Mouse (Mus musculus) G1E (cell line): ENCODE data around the gene Treml4. TPM values are rescaled to one million over a fixed set of nuclear protein-coding genes. Genes with fewer than 3 reads are reported as not detected.
A peak's percentile ranks its signal among the peaks of the same experiment; 100 is the strongest.

Source experiments
- ATAC-seq: 2 replicates; pipeline ENCODE4 v1.8.0; 2016; ENCODE audit warnings: mild to moderate bottlenecking; ENCODE audit not compliant: insufficient number of reproducible peaks, poor library complexity, low FRiP score, severe bottlenecking; ENCODE audit errors: extremely low read depth
- DNase-seq: peaks from one replicate; pipeline ENCODE4 v3.0.0; 2012; ENCODE audit warnings: low spot score
- H3K27me3 ChIP-seq: 2 replicates; pipeline ENCODE4 v1.6.1; 2012; ENCODE audit warnings: mild to moderate bottlenecking, low read length, inconsistent platforms; ENCODE audit not compliant: insufficient read depth
- H3K36me3 ChIP-seq: replicated peaks from 2 replicates; pipeline ENCODE3; 2012; ENCODE audit warnings: mild to moderate bottlenecking, inconsistent platforms
- H3K4me1 ChIP-seq: 2 replicates; pipeline ENCODE4 v1.6.1; 2012; ENCODE audit warnings: low read depth, low read length, inconsistent platforms, mixed read lengths; ENCODE audit not compliant: insufficient read depth
- H3K4me3 ChIP-seq: 2 replicates; pipeline ENCODE4 v1.5.1; 2012; ENCODE audit warnings: low read depth, mild to moderate bottlenecking, inconsistent platforms, low read length, moderate library complexity, mixed read lengths
- H3K9me3 ChIP-seq: replicated peaks from 2 replicates; pipeline ENCODE4 v1.6.1; 2012; ENCODE audit warnings: inconsistent platforms
- CTCF ChIP-seq: IDR thresholded peaks from 2 replicates; pipeline ENCODE4 v1.5.1; 2012; ENCODE audit warnings: low read depth, low read length, inconsistent platforms, mixed read lengths
- GATA1 ChIP-seq: IDR thresholded peaks from 2 replicates; pipeline ENCODE4 v1.6.1; 2012; ENCODE audit warnings: borderline replicate concordance, low read length, inconsistent platforms, mixed read lengths
- GATA2 ChIP-seq: IDR thresholded peaks from 2 replicates; pipeline ENCODE4 v1.6.1; 2012; ENCODE audit warnings: low read depth, low read length, inconsistent platforms, borderline replicate concordance
- POLR2AphosphoS5 ChIP-seq: IDR thresholded peaks from 2 replicates; pipeline ENCODE4 v1.6.1; 2012; ENCODE audit warnings: low read depth, low read length, inconsistent platforms; ENCODE audit not compliant: insufficient replicate concordance
- TAL1 ChIP-seq: conservative IDR thresholded peaks from 2 replicates; pipeline ENCODE4 v1.6.1; 2012; ENCODE audit warnings: low read depth, low read length, inconsistent platforms, mixed read lengths
- polyA plus RNA-seq: library from polyadenylated mRNA; stranded (reverse); fragments of >175 nt; gene quantifications from 2 replicates; pipeline ENCODE4 v1.2.3, GENCODE M21; 2012
- total RNA-seq, 2 experiments: library from RNA; stranded (forward) in 1 of 2; stranded (reverse) in 1 of 2; fragments of 200-1000 nt in 1 of 2; fragments of >200 nt in 1 of 2; fragmentation: Nextera tagmentation in 1 of 2; gene quantifications; 2 replicates each; pipeline ENCODE4 v1.2.3; 2014 to 2017

The Treml4 gene
- total and polyA plus RNA-seq, 3 experiments = 0.22 to 1.4 TPM; not detected in 1

GRCm38 (mm10) chr17:48269833-48270232, 5.7 kb downstream of the Treml4 start:
- no peaks in the 10 kb centered on the region for H3K9me3 ChIP-seq
- TF ChIP-seq POLR2AphosphoS5 (no peak), GATA1 (no peak), TAL1 (no peak), CTCF (no peak), GATA2 (no peak)
- peaks cover 11% of the 10 kb centered on the region for H3K36me3 ChIP-seq
- ATAC-seq (no peak), DNase-seq (no peak)
- no peaks in the 10 kb centered on the region for H3K27me3 ChIP-seq
- H3K4me1 ChIP-seq = peaks cover 80% of the 10 kb centered on the region
- H3K4me3 ChIP-seq = no peak overlapping the region; the same call in 1 of the 2 replicates

GRCm38 (mm10) chr17:48272158-48272557, 8.1 kb downstream of the Treml4 start:
- H3K4me3 ChIP-seq = peak overlapping the region; percentile 67
- no peaks in the 10 kb centered on the region for H3K27me3 ChIP-seq
- no peaks in the 10 kb centered on the region for H3K9me3 ChIP-seq
- peaks cover 7% of the 10 kb centered on the region for H3K36me3 ChIP-seq
- no peak for TF ChIP-seq POLR2AphosphoS5
- TF ChIP-seq GATA1 = no peak
- peak; percentile 99 for TF ChIP-seq TAL1
- no peak for TF ChIP-seq GATA2
- no peak for TF ChIP-seq CTCF
- peaks cover 73% of the 10 kb centered on the region for H3K4me1 ChIP-seq
- peak; percentile 86 for ATAC-seq
- peak; percentile 81 for DNase-seq

- TF ChIP-seq GATA1 = no peak
- no peak for TF ChIP-seq GATA2
- no peak for TF ChIP-seq POLR2AphosphoS5
- TF ChIP-seq TAL1 = no peak
- TF ChIP-seq CTCF = no peak
- no peaks in the 10 kb centered on the region for H3K27me3 ChIP-seq
- H3K4me1 ChIP-seq = peaks cover 69% of the 10 kb centered on the region
- peak; percentile 35 for ATAC-seq
- H3K4me3 ChIP-seq = peak overlapping the region; percentile 67; the same call in 1 of the 2 replicates
- peak; percentile 34 for DNase-seq
- H3K9me3 ChIP-seq = no peaks in the 10 kb centered on the region
- H3K36me3 ChIP-seq = peaks cover 7% of the 10 kb centered on the region
Observed at GRCm38 (mm10) chr17:48272598-48272997, 8.5 kb downstream of the Treml4 start.

- TF ChIP-seq POLR2AphosphoS5 (no peak), CTCF (no peak), GATA1 (no peak), TAL1 (no peak), GATA2 (no peak)
- no peaks in the 10 kb centered on the region for H3K9me3 ChIP-seq
- H3K4me1 ChIP-seq = peaks cover 71% of the 10 kb centered on the region
- peaks cover 6% of the 10 kb centered on the region for H3K36me3 ChIP-seq
- H3K27me3 ChIP-seq = no peaks in the 10 kb centered on the region
- H3K4me3 ChIP-seq = no peak overlapping the region; the same call in 1 of the 2 replicates
- ATAC-seq = no peak
- no peak for DNase-seq
Observed at GRCm38 (mm10) chr17:48274098-48274497, 10.0 kb downstream of the Treml4 start.

- H3K4me1 ChIP-seq = peaks cover 71% of the 10 kb centered on the region
- peak; percentile 60 for DNase-seq
Observed at GRCm38 (mm10) chr17:48274885-48275284, 10.8 kb downstream of the Treml4 start.

GRCm38 (mm10) chr17:48275736-48276135, 11.6 kb downstream of the Treml4 start:
- Histone ChIP-seq H3K36me3 (no peaks in the 10 kb centered on the region), H3K4me1 (peaks cover 73% of the 10 kb centered on the region), H3K4me3 (no peak overlapping the region), H3K9me3 (no peaks in the 10 kb centered on the region), H3K27me3 (no peaks in the 10 kb centered on the region)
- TF ChIP-seq TAL1 = no peak
- TF ChIP-seq CTCF = no peak
- TF ChIP-seq POLR2AphosphoS5 = no peak
- TF ChIP-seq GATA2 = no peak
- TF ChIP-seq GATA1 = no peak
- no peak for ATAC-seq
- no peak for DNase-seq

More at GRCm38 (mm10) chr17:48274885-48275284, 10.8 kb downstream of the Treml4 start:
- no peak for TF ChIP-seq GATA2
- TF ChIP-seq CTCF = peak; percentile 92
- TF ChIP-seq TAL1 = no peak
- TF ChIP-seq GATA1 = no peak
- TF ChIP-seq POLR2AphosphoS5 = no peak
- ATAC-seq = no peak
- no peaks in the 10 kb centered on the region for H3K27me3 ChIP-seq
- no peaks in the 10 kb centered on the region for H3K9me3 ChIP-seq
- H3K4me3 ChIP-seq = no peak overlapping the region
- H3K36me3 ChIP-seq = no peaks in the 10 kb centered on the region
